ENCODE assay signal across 8 mouse cellular contexts in genomic region chr5:63967591-63968141, GRCm38 (mm10). TPM values are rescaled to one million over a fixed set of nuclear protein-coding genes. Genes with fewer than 3 reads are reported as not detected.
DNase-seq lines count a peak whose midpoint lies in the region; ATAC-seq and TF ChIP-seq lines count a peak whose summit lies in the region.

No protein-coding gene starts in this region.

- no peaks in the 10 kb centered on the region for H3K9me3 ChIP-seq in embryonic facial prominence, embryonic 15.5 days (replicated peaks)
- no peaks in the 10 kb centered on the region for H3K9me3 ChIP-seq in hindbrain, postnatal 0 days (ENCODE audit: low read length)
- no peaks in the 10 kb centered on the region for H3K9me3 ChIP-seq in stomach, embryonic 14.5 days (ENCODE audit: control insufficient read depth, low read depth, low read length)

- H3K27me3 ChIP-seq in embryonic facial prominence, embryonic 15.5 days, result no peaks in the 10 kb centered on the region
- no peaks in the 10 kb centered on the region for H3K27me3 ChIP-seq in hindbrain, postnatal 0 days (ENCODE audit: insufficient read depth, low read length)
- no peaks in the 10 kb centered on the region for H3K27me3 ChIP-seq in stomach, embryonic 14.5 days (ENCODE audit: control insufficient read depth, insufficient read depth, low read length)

- H3K9ac ChIP-seq in embryonic facial prominence, embryonic 15.5 days, result peak overlapping the region; percentile 71
- peak overlapping the region; percentile 65; the same call in 1 of the 2 replicates for H3K9ac ChIP-seq in hindbrain, postnatal 0 days (replicated peaks; ENCODE audit: low read length)
- peak overlapping the region; percentile 81 for H3K9ac ChIP-seq in stomach, embryonic 14.5 days (replicated peaks; ENCODE audit: low read depth, low read length)

- peak overlapping the region; percentile 64 for H3K4me3 ChIP-seq in embryonic facial prominence, embryonic 15.5 days (replicated peaks)
- H3K4me3 ChIP-seq in hindbrain, postnatal 0 days (ENCODE audit: low read length), result peak overlapping the region; percentile 67
- H3K4me3 ChIP-seq in stomach, embryonic 14.5 days (ENCODE audit: low read depth, low read length), result peak overlapping the region; percentile 80

- H3K27ac ChIP-seq in embryonic facial prominence, embryonic 15.5 days (replicated peaks), result peak overlapping the region; percentile 88
- no peak overlapping the region for H3K27ac ChIP-seq in hindbrain, postnatal 0 days
- H3K27ac ChIP-seq in stomach, embryonic 14.5 days (ENCODE audit: low read length), result no peak overlapping the region

- WGBS in embryonic facial prominence, embryonic 15.5 days, result under 1% methylated on average over 12 of the region's 12 CpGs
- 3% methylated on average over 12 of the region's 12 CpGs for WGBS in hindbrain, postnatal 0 days
- WGBS in stomach, embryonic 14.5 days, result 6% methylated on average over 12 of the region's 12 CpGs

- H3K4me1 ChIP-seq in embryonic facial prominence, embryonic 15.5 days, result peaks cover 26% of the 10 kb centered on the region
- H3K4me1 ChIP-seq in hindbrain, postnatal 0 days (ENCODE audit: insufficient read depth, low read length), result peaks cover 6% of the 10 kb centered on the region; the same call in 1 of the 2 replicates
- peaks cover 12% of the 10 kb centered on the region; the same call in 1 of the 2 replicates for H3K4me1 ChIP-seq in stomach, embryonic 14.5 days (ENCODE audit: control insufficient read depth, insufficient read depth, low read length)

- DNase-seq in cerebellum, adult 11-12 months, result peak; percentile 58
- no peak for DNase-seq in cerebellum, postnatal 4 days (ENCODE audit: low spot score in 2 of 2)
- peak; percentile 69 for DNase-seq in MEL-GATA-1-ER (ENCODE audit: extremely low read depth, low read depth)
- peak; percentile 31 for DNase-seq in hindbrain, postnatal 0 days (ENCODE audit: low spot score)
- DNase-seq in lung, postnatal 10 days, result peak; percentile 52
- no peak for DNase-seq in gastrocnemius, adult 8-10 months (ENCODE audit: low spot score in 2 of 2)

- H3K4me2 ChIP-seq in embryonic facial prominence, embryonic 15.5 days (replicated peaks), result peak overlapping the region; percentile 73
- peak overlapping the region; percentile 99 for H3K4me2 ChIP-seq in hindbrain, postnatal 0 days (ENCODE audit: low read depth, low read length)
- H3K4me2 ChIP-seq in stomach, embryonic 14.5 days (replicated peaks; ENCODE audit: low read depth, low read length), result peak overlapping the region; percentile 68

- ATAC-seq in embryonic facial prominence, embryonic 15.5 days (ENCODE audit: insufficient number of reproducible peaks, low FRiP score, low TSS enrichment, low read depth), result no peak
- no peak for ATAC-seq in hindbrain, postnatal 0 days
- no peak for ATAC-seq in stomach, embryonic 14.5 days (ENCODE audit: insufficient number of reproducible peaks, insufficient read depth, low FRiP score, low read depth)

- H3K36me3 ChIP-seq in embryonic facial prominence, embryonic 15.5 days, result no peaks in the 10 kb centered on the region
- no peaks in the 10 kb centered on the region for H3K36me3 ChIP-seq in hindbrain, postnatal 0 days (ENCODE audit: insufficient read depth, low read length)
- no peaks in the 10 kb centered on the region for H3K36me3 ChIP-seq in stomach, embryonic 14.5 days (ENCODE audit: control insufficient read depth, insufficient read depth, low read length)

- no peak for TF ChIP-seq CTCF in hindbrain, postnatal 0 days (IDR thresholded peaks at IDR 0.05; ENCODE audit: low read depth)

RNA-seq across cellular contexts. Expression of gene Rell1, which starts 1.0 kb away (rescaled TPM):
- 26.6 and 30.1 TPM in 2 replicates for polyA plus RNA-seq in embryonic facial prominence, embryonic 15.5 days (2015; fragmentation: Nextera tagmentation; extraction: Ambion mirVana)
- 2.5 and 4.0 TPM in 2 replicates for total RNA-seq in hindbrain, postnatal 0 days (2014; rRNA removed)
- 7.6 and 7.9 TPM in 2 replicates for polyA plus RNA-seq in hindbrain, postnatal 0 days (2015; fragmentation: Nextera tagmentation; extraction: Ambion mirVana)
- 14.3 and 14.7 TPM in 2 replicates for polyA plus RNA-seq in stomach, embryonic 14.5 days (2014; fragmentation: Nextera tagmentation; extraction: Ambion mirVana)
- total RNA-seq in gastrocnemius, adult 8-10 months (2022), result 10 to 100 TPM in 3 of 4 experiments, 1 to 10 TPM in 1; 9.9 to 11.8 (median 11.0) TPM

Comparison
In these comparisons a context has a peak if more than half of its experiments do, and no peak if none do; other contexts are left out.
1. DNase-seq: peak in cerebellum, adult 11-12 months (single experiment), MEL-GATA-1-ER (single experiment), hindbrain, postnatal 0 days (single experiment) and lung, postnatal 10 days (single experiment); none in cerebellum, postnatal 4 days (0 of 2) and gastrocnemius, adult 8-10 months (0 of 2).
2. Peak in every context shown above with its lines, with median percentiles within 50 percentile points of each other: H3K4me2 ChIP-seq, H3K4me3 ChIP-seq and H3K9ac ChIP-seq.